Mouse (Mus musculus): Measurements from ENCODE around the gene Tmem161a.

DNA sequence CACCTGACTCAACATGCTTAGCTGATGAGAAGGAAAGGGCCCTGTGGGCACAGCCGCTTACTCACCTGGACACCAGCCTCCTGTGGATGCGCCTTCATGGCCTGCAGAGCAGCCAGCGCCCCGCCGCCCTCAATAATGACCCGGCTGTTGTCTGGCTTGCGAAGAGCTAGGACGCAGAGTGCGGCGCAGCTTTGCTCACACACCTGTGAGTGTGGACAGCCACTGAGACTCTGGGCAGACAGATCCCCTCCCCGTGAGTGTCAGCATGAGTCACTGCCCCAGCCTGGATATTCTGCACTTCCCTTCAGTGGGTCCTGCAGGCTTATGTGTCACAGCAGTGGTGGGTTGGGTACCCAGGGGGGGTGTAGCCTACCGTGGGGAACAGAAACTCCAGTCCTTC is 49.9 kb downstream of the Tmem161a start:
- TF ChIP-seq CTCF (IDR thresholded peaks at IDR 0.05; ENCODE audit: low read depth) (no peak), EP300 (IDR thresholded peaks at IDR 0.05; ENCODE audit: low read depth) (no peak)
